Mouse (Mus musculus): ENCODE data around the gene 4930568D16Rik.

The 4930568D16Rik gene

GRCm38 (mm10) chr2:35338707-35339106, 28.8 kb downstream of the 4930568D16Rik start:
- no peak for DNase-seq

GRCm38 (mm10) chr2:35338036-35338435, 29.5 kb downstream of the 4930568D16Rik start:
- DNase-seq = no peak

DNA sequence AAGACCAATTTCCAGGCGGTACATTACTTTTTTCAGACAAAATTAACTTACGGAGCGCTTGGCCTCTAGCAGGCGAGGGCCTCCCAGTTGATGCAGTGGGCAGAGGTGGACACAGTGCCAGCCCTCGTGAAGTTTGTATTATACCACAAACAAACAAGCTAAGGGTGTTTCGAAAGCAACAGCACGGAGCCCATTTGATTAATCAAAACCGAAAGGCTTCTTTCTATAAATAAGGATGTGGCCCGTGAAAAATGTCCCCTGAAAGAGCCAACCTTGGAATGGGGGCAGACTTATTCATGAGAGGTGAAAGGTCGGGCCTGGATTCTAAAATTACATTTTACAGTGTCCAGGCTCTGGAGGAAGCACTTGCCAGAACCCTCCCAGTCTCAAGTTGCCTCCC, 30.1 kb downstream of the 4930568D16Rik start:
- no peak for DNase-seq

- peak; percentile 99 for DNase-seq
These were observed 30.9 kb downstream of the 4930568D16Rik start, which contains the start of gene Stom for GRCm38 (mm10) chr2:35336388-35337280. Stom (minus strand) TSS chr2:35336976.

- no peak for DNase-seq
These were observed 31.9 kb downstream of the 4930568D16Rik start for GRCm38 (mm10) chr2:35335620-35336019.

GRCm38 (mm10) chr2:35333670-35334069, 33.9 kb downstream of the 4930568D16Rik start:
- no peak for DNase-seq

GRCm38 (mm10) chr2:35331205-35331604, 36.3 kb downstream of the 4930568D16Rik start:
- no peak for DNase-seq

GRCm38 (mm10) chr2:35329061-35329460, 38.5 kb downstream of the 4930568D16Rik start:
- DNase-seq = no peak

DNA sequence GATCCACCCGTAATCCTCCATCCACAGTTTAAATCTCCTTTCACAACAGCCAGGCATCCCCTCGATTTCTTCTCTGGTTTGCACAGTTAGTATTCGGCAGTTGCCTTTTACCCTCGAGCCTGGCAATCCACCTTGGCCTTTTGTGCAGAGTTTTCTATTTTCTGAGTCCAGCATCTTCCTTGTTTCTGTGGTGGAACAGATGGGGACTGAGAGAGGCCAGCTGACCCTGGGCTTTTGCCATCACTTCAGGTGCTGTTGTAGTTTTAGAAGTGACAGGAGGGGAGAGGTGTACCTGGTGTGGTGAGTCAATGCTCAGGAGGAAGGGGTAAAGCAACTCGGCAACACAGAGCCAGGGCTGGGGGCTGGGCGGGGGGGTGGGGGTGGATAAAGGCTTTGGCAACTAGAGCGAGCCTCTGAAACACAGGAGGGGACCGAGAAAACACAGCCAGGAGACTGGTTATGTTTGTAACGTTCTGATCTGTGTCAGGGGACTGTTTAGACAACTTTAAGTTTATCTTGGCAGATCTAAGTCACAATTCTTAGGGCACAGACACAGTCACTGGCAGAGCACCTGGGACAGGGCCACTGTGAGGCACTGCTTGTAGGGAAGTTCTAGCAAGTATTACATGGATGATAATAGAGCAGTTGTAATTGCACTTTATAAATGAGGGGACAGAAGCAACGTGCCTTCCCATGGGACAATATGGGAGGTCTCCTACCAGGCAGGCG, 39.3 kb downstream of the 4930568D16Rik start:
- peak; percentile 71 for DNase-seq

DNA sequence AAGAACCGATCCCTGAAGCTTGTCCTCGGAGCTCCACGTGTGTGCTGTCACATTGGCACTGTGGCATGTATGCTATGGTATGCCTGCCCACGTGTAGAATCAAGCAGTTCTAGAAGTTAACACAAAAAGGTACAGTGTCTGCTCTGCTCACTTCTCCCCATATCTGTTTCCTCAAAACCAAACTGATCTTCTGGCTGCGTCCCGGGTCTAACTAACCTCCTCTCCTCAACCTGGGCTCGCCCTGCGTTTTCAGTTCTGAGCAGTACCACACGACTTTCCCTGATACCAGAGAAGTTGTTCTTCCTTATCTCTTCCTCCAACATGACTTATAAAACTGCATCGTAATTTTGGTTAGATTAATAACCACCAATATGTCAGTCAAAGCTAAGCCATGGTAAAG, 39.9 kb downstream of the 4930568D16Rik start:
- no peak for DNase-seq

GRCm38 (mm10) chr2:35326931-35327330, 40.6 kb downstream of the 4930568D16Rik start:
- DNase-seq = no peak

DNA sequence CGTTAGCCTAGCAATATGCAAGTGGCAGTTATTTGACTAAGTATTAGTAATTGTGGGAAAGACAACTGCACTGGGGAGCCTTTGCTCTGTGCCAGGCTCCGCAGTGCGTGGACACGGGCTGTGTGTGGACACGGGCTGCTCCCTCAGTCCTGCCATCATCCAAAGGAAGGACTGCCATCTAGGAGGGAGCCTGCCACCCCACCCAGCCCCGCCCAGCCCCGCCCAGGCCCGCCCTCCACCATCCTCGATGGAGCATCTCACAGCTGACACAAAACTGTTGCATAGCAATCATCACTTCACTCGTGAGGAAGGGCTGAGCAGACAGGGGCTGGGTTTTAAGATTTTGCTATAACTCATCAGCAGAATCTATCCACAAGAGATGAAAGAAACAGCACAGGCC, 41.6 kb downstream of the 4930568D16Rik start:
- no peak for DNase-seq

DNA sequence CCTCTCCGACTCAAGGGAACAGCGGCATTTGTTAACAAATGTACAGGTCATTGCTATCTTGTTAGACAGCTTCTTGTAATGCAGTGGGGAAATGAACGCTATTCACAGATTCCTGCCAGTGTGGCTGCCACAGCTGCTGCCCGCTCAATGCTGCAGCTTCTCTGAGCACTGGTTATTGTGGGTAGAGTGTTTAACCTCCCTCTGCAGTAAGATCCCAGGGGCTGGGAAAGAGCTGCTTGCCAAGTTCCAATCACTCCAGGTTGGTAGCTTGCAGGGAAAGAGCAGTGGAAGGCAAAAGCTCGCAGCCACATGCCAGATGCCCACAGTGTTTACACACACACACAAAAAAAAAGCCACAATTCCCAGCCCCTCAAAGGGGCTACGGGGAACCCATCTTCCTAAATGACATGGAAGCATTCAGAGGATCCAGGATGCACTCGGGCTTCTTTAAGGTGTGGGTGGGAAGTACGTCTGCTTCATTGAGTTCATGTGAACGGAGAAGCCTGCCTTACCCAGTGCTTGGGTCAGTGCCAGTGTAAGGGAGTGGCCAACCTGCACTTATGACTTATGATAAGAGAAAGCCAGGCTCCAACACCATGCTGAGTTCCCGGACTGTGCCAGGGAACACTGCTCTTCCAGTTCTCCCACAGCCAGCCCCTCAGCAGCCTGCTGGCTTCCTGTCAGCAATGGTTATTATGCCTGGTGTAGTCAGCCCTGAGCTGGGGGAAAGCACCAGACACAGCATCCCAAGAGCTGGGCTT, 44.9 kb downstream of the 4930568D16Rik start:
- DNase-seq = peak; percentile 65

DNA sequence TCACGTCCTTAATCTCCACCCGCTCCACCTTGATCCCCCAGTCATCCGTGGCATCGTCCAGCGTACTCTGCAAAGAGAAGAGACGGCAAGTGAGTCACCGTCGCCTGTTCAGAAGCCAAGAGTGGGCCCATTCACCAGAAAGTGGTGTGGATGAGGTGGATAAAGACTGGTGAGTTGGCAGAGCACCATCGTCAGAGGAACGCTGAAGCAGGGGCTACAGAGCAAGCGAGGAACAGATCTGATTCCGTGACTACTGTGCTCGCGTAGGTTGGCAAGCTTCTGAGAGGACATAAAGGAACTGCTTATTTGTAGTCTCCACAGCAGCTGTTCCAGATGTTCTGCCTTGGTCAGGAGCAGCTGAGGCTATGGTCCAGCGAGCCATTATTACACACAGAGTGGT, 47.1 kb downstream of the 4930568D16Rik start:
- no peak for DNase-seq

DNA sequence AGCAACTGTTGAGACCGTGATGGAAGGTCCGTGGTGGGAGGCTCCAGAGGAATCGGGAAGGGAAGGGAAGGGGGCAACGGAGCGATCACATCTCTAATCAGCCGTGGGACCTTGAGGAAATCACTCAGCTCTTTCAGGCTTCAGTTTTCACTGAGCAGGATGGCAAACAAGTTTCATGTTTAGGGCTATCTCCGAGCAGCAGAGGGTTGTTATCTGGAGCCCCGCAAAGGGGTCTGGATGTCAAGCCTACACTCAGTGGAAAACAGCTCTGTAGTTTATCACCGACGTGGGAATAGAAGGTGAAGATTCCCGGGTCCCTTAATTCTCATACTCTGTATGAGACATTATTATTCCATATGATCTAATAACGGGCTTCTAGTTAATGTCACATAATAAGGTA, 49.1 kb downstream of the 4930568D16Rik start:
- DNase-seq = no peak

- DNase-seq = no peak
These were observed 49.9 kb downstream of the 4930568D16Rik start for GRCm38 (mm10) chr2:35317604-35318003.

DNA sequence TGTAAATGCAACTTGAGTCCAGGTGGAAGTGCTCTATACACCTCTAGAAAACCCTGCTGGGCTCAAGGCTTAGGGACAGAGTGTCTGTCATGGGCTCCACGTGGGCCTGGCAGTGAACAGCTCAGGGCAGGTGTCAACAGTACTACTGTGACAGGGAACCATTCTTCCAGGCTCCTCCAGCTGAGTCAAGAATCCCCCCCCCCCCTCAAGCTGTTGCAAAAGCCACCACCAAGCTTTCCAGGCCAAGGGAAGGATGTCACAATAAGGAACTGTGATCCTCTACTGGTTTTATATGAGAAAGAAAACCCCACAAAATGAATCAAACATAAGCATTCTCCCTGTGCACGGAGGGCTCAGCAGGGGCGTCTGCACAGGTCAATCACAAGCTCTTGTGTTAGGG, 53.2 kb downstream of the 4930568D16Rik start:
- no peak for DNase-seq

GRCm38 (mm10) chr2:35309906-35310493, 57.5 kb downstream of the 4930568D16Rik start:
- no peak for DNase-seq

DNA sequence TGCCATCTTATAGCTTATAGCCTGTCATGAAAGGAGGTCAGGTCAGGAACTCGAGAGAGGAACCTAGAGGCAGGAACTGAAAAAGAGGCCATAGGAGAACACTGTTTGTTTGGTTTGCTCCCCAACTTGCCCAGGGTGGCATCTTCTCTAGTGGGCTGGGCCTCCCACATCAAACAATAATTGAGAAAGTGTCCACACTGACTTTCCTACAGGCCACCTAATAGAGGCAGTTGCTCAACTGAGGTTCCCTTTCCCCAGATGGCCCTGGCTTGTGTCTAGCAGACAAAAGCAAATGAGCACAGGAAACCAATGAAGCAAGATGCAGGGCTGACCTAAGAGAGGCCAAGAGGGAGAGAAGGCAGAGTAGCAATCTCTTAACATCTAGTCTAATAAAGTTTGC, 59.4 kb downstream of the 4930568D16Rik start:
- DNase-seq = no peak
